Mouse (Mus musculus) heart, adult 18-20 months (tissue): ENCODE data around the gene Galk2. TPM values are rescaled to one million over a fixed set of nuclear protein-coding genes. Genes with fewer than 3 reads are reported as not detected.

ENCODE experiments used
- DNase-seq, 2 experiments: peaks; one replicate each; pipeline ENCODE4 v3.0.0; 2021 to 2022; ENCODE audit warnings: mixed read lengths in 1 of 2
- long read RNA-seq, 2 experiments: library from polyadenylated mRNA; stranded (forward); transcript quantifications; one replicate each; pipeline ENCODE4 v2.0.0; 2021
- total RNA-seq, 2 experiments: library from RNA; stranded (reverse); gene quantifications; 2 replicates each; pipeline ENCODE4 v1.2.3; 2021

Gene Galk2
- 10 to 100 TPM; 12.1 to 12.7 TPM for total RNA-seq
- long read RNA-seq, experiment 1, transcript Galk2-202 (10 exons, 1,928 nt) = major isoform, 7 of 8 reads
- long read RNA-seq, experiment 1, partial matches to known transcripts = 1 of 8 reads
- long read RNA-seq, experiment 1, other reads (novel, unspliced or antisense) = 0 of 8 reads
- long read RNA-seq, experiment 2, partial matches to known transcripts = 2 of 6 reads
- long read RNA-seq, experiment 2, other reads (novel, unspliced or antisense) = 0 of 6 reads

- DNase-seq = peak; percentile 96
Measured at GRCm38 (mm10) chr2:125858521-125859280, at the start of gene Galk2, which contains the start of gene Cops2. Gene Galk2 (plus strand): TSS chr2:125859109. Gene Cops2 (minus strand): TSS chr2:125859139.

- no peak for DNase-seq
Measured at GRCm38 (mm10) chr2:125809551-125809950, 49.4 kb upstream of the Galk2 start.

- DNase-seq = no peak
Measured at GRCm38 (mm10) chr2:125811332-125811731, 47.6 kb upstream of the Galk2 start.

- DNase-seq = no peak
Measured at GRCm38 (mm10) chr2:125813972-125814595, 44.8 kb upstream of the Galk2 start.

GRCm38 (mm10) chr2:125820397-125820796, 38.5 kb upstream of the Galk2 start:
- no peak for DNase-seq

GRCm38 (mm10) chr2:125826201-125826600, 32.7 kb upstream of the Galk2 start:
- DNase-seq = no peak

- no peak for DNase-seq
Measured at GRCm38 (mm10) chr2:125827898-125828297, 31.0 kb upstream of the Galk2 start.

GRCm38 (mm10) chr2:125829924-125830323, 29.0 kb upstream of the Galk2 start:
- no peak for DNase-seq

GRCm38 (mm10) chr2:125838091-125838490, 20.8 kb upstream of the Galk2 start:
- no peak for DNase-seq

GRCm38 (mm10) chr2:125838708-125839284, 20.1 kb upstream of the Galk2 start:
- no peak for DNase-seq

- no peak for DNase-seq
Measured at GRCm38 (mm10) chr2:125851237-125851636, 7.7 kb upstream of the Galk2 start.

- DNase-seq = no peak
Measured at GRCm38 (mm10) chr2:125857707-125858106, 1.2 kb upstream of the Galk2 start.

- DNase-seq = no peak
Measured at GRCm38 (mm10) chr2:125863799-125864198, 4.9 kb downstream of the Galk2 start.

GRCm38 (mm10) chr2:125864551-125864950, 5.6 kb downstream of the Galk2 start:
- DNase-seq = no peak

- no peak for DNase-seq
Measured at GRCm38 (mm10) chr2:125865585-125865984, 6.7 kb downstream of the Galk2 start.

GRCm38 (mm10) chr2:125866058-125866740, 7.3 kb downstream of the Galk2 start:
- peak; percentile 67 to 77 for DNase-seq

- DNase-seq = no peak
Measured at GRCm38 (mm10) chr2:125868301-125868700, 9.4 kb downstream of the Galk2 start.

GRCm38 (mm10) chr2:125870159-125870558, 11.2 kb downstream of the Galk2 start:
- no peak for DNase-seq

GRCm38 (mm10) chr2:125885891-125886576, 27.1 kb downstream of the Galk2 start:
- DNase-seq = no peak

GRCm38 (mm10) chr2:125893096-125893495, 34.2 kb downstream of the Galk2 start:
- DNase-seq = peak; percentile 33 to 72

GRCm38 (mm10) chr2:125895099-125895498, 36.2 kb downstream of the Galk2 start:
- no peak for DNase-seq

- no peak for DNase-seq
Measured at GRCm38 (mm10) chr2:125896355-125896754, 37.4 kb downstream of the Galk2 start.
